Mouse (Mus musculus) liver, postnatal 0 days (tissue): ENCODE results near the gene Fyb.

Experiments used
- CTCF ChIP-seq: sonication (generic); IDR thresholded peaks from 2 replicates; pipeline ENCODE4 v1.5.1; 2016; ENCODE audit warnings: antibody characterized with exemption, low read depth
- EP300 ChIP-seq: IDR thresholded peaks from 2 replicates; pipeline ENCODE4 v1.6.1; 2016; ENCODE audit warnings: antibody characterized with exemption, low read depth, mild to moderate bottlenecking

DNA sequence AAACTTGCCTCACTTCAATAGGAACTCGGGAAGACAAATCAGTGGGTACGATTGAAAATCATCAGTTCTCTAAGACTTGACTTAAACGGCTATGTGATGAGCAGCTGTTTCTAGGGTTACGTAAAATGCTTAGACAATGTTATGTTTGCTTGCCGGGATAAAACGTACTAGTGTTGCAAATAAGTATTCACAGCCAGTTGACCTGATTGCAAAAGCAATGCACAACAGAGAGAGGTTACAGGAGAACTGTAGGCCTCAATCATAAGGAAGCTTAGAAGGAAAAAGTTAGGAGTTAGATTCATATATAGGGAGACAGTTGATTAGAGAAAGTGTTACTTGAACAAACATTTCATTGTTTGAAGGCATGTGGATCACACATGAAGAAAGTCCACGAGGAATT, 187.7 kb downstream of the Fyb start:
- no peak for TF ChIP-seq CTCF
- no peak for TF ChIP-seq EP300
